Mouse (Mus musculus): ENCODE results near the gene Tmprss12.
"Not testable (repeated sequence)": the region's sequence is repeated elsewhere in the genome, so short reads cannot be mapped to it uniquely, and the experiment has no call there.

The Tmprss12 gene

DNA sequence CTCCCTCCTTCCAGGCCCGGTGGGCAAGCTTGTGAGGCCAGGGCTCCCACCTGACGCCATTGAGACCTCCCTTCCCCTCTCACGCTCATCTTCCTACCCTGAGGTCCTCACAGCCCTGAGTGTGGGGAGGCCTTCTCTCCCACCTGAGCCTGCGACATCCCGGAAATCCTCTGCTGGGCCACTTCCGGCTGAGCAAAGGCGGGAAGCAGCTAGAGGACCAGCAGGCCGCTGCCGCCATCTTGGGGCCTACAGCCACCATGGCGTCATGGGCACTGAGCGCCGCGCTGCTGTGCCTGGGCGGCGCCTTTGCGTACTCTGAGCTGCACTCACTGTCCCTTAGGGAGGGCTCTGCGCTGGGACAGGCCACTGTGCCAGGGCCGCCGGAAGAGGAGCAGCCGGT is at the start of gene Tmprss12:
Tmprss12 (plus strand) TSS at position 212 of the 400 bp plus-strand sequence.
- DNase-seq (ENCODE audit: low read depth, low spot score): no peak
- H3K36me3 ChIP-seq (ENCODE audit: control insufficient read depth, insufficient read depth, low read length, poor library complexity, severe bottlenecking): no peaks in the 10 kb centered on the region
- no peaks in the 10 kb centered on the region for H3K27me3 ChIP-seq (ENCODE audit: control insufficient read depth, insufficient read depth, low read length, poor library complexity, severe bottlenecking)

DNA sequence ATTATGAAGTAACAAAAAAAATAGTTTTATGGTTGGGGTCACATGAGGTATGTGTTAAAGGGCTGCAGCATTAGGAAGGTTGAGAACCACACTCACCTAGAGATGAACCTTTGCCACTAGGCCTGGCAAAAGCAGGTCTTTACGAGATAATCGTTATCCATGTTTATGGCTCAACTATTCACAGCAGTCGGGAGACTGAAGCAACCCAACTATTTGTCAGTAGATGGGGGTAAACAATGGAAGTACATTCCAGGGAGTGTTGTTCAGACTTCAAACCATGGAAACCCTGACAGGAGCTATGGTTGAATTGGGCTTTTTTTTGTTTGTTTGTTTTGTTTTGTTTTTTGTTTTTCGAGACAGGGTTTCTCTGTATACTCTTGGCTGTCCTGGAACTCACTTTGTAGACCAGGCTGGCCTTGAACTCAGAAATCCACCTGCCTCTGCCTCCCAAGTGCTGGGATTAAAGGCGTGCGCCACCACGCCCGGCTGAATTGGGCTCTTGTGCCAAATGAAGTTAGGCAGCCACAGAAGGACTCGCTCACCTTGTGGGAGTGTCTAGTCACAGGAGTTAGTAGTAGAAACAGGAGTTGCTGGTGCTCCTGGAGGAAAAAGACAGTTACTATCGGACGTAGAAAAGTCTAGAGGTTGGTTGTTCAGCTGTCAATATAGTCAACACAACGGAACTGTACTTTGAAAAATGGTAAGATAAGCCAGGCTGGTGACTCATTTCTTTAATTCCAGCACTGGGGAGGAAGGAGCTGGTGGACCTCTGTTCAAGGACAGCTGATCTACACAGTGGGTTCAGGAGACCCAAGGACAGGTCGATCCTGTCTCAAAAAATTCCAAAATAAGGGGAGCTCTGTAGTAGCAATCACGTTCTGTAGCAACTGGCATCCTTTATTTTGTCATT is 48.8 kb upstream of the Tmprss12 start:
- no peak for DNase-seq (ENCODE audit: low read depth, low spot score)
- no peaks in the 10 kb centered on the region for H3K27me3 ChIP-seq (ENCODE audit: control insufficient read depth, insufficient read depth, low read length, poor library complexity, severe bottlenecking)
- H3K36me3 ChIP-seq (ENCODE audit: control insufficient read depth, insufficient read depth, low read length, poor library complexity, severe bottlenecking): no peaks in the 10 kb centered on the region; the same call in none of the 2 replicates

DNA sequence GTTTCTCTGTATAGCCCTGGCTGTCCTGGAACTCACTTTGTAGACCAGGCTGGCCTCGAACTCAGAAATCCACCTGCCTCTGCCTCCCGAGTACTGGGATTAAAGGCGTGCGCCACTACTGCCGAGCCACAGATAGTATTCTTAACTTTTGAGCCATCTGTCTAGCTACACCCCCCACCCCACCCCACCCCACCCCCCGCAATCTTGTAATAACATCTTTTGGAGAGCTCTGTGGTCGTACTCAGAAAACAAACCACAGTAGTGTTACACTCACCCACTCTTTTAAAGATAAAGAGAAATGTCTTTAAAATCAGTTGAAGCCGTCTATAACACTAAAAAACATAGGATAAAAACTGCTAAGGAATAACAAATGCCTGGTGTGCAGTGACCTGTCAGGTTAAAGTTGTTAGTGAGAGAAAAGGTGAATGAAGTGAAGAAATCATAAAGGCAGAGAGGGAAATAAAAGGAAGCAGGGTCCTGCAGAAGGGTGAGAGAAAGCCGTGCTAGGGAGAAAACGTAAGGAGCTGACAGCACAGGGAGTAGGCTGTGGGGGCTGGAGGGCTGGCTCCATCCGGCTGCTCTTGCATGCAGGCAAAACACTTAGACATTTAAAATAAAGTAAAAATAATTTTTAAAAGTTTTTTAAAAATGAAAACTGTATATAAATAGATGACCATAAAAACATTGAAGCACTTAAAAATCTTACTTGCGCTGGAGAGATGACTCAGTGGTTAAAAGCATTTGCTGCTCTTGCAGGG is 45.2 kb upstream of the Tmprss12 start:
- Histone ChIP-seq H3K27me3 (ENCODE audit: control insufficient read depth, insufficient read depth, low read length, poor library complexity, severe bottlenecking) (no peaks in the 10 kb centered on the region), H3K36me3 (ENCODE audit: control insufficient read depth, insufficient read depth, low read length, poor library complexity, severe bottlenecking) (no peaks in the 10 kb centered on the region; the same call in none of the 2 replicates)
- no peak for DNase-seq (ENCODE audit: low read depth, low spot score)

DNA sequence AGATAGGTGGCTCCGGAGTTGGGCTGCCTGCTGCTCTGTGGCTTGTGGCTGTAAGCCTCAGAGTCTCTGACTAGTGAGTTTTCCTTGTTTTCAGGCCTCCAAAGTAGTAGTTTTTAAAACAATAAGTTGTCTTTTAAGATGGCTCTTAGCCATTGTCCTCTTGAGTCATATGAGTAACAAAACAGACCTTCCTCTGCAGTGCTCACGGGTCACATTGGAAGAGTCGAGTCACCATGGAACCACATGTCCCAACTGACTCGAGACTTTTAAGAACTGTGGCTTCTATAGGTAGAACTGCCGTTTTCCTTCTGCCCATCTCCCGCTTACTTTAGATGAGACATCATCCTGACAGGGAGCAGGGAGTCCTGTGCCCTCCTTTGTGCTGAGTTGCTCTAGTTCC is 43.7 kb upstream of the Tmprss12 start:
- Histone ChIP-seq H3K27me3 (ENCODE audit: control insufficient read depth, insufficient read depth, low read length, poor library complexity, severe bottlenecking) (no peaks in the 10 kb centered on the region), H3K36me3 (ENCODE audit: control insufficient read depth, insufficient read depth, low read length, poor library complexity, severe bottlenecking) (peaks cover 3% of the 10 kb centered on the region)
- DNase-seq (ENCODE audit: low read depth, low spot score): no peak

DNA sequence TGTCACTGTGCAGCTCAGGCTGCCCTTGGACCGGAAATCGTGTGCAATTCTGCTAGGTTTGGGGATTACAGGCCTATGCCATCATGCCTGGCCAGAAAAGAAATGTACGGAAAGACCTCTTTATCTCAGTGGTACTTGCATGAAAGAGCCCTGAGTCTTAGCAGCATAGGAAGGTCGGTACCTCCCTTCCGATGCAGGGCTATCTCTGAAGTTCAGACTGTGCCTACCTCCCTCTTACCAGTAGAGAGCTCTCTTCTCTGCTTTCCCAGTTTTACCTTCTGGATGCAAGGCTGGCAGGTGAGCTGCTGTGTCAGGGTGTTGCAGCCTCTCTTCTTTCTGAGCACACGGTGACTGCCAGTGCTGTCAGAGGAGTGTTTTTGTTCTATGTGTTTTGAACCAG is 38.9 kb upstream of the Tmprss12 start:
- Histone ChIP-seq H3K27me3 (ENCODE audit: control insufficient read depth, insufficient read depth, low read length, poor library complexity, severe bottlenecking) (no peaks in the 10 kb centered on the region), H3K36me3 (ENCODE audit: control insufficient read depth, insufficient read depth, low read length, poor library complexity, severe bottlenecking) (peaks cover 5% of the 10 kb centered on the region)
- no peak for DNase-seq (ENCODE audit: low read depth, low spot score)

DNA sequence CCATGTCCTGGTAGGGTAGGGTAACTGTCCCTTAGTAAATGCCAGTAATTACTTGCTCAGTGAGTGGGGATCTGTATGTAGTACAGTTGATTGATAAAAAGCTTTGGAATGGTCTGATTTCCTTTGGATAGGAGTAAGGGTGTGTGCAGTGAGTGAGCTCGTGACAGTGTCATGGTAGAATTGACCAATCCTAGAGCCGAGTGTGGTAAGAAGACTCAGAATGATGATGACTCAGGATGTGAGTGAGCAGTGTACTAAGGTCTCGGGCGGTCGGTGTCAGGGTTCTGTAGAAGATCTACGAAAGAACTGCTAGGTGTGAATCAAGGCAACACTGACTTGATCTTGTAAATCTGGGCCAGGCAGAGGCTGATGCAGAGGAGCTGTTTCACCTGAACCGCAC is 34.7 kb upstream of the Tmprss12 start:
- Histone ChIP-seq H3K36me3 (ENCODE audit: control insufficient read depth, insufficient read depth, low read length, poor library complexity, severe bottlenecking) (peaks cover 3% of the 10 kb centered on the region; the same call in 1 of the 2 replicates), H3K27me3 (ENCODE audit: control insufficient read depth, insufficient read depth, low read length, poor library complexity, severe bottlenecking) (no peaks in the 10 kb centered on the region)
- no peak for DNase-seq (ENCODE audit: low read depth, low spot score)

DNA sequence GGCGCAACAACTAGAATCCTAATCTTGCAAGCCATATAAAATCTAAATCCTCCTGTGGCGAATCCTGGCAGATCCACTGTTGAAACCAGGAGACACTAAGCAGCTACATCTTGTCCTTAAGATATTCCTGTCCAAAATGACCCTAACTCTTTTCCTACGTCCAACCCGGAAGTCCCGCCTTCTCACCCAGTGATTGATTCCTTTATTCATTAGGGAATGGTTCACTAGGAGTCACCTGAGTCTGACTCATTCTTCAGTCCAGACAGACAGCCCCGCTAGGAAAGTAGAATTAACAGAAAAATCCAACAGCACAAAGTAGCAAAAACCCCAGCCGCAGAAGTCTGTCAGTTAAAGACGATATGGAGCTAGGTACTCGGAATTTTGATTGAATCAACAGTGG is 33.3 kb upstream of the Tmprss12 start:
- H3K27me3 ChIP-seq (ENCODE audit: control insufficient read depth, insufficient read depth, low read length, poor library complexity, severe bottlenecking): no peaks in the 10 kb centered on the region
- DNase-seq (ENCODE audit: low read depth, low spot score): no peak
- peaks cover 4% of the 10 kb centered on the region; the same call in 1 of the 2 replicates for H3K36me3 ChIP-seq (ENCODE audit: control insufficient read depth, insufficient read depth, low read length, poor library complexity, severe bottlenecking)

DNA sequence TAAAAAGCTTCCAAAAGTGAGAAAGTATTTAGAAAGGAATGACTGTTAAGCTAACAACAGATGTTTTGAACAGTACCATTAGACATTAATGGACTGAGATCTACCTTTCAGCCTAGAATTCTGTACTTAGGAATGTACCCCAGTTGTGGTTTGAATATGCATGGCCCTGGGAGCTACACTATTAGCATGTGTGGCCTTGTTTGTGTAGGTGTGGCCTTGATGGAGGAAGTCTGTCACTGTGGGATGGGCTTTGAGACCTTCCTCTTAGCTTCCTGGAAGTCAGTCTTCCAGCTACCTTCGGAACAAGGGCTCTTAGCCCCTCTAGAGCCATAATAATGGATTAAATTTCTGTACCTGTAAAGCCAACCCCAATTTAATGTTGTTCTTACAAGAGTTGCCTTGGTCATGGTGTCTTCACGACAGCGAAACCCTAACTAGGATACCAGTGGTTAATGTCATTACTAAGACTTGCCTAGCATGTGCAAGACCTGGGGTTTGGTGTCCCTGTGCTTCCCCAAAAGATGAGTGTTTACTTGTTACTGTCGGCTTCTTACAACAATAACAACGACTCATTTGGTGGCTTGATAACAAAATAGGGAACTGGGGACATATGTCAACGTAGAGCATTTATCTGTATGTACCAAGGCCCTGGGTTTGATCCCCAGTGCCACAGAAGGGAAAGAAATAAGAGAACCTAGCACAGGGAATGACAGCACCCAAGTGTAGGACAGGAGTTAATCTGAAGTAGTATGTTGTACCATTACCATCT is 31.8 kb upstream of the Tmprss12 start:
- peaks cover 4% of the 10 kb centered on the region; the same call in 1 of the 2 replicates for H3K36me3 ChIP-seq (ENCODE audit: control insufficient read depth, insufficient read depth, low read length, poor library complexity, severe bottlenecking)
- no peaks in the 10 kb centered on the region for H3K27me3 ChIP-seq (ENCODE audit: control insufficient read depth, insufficient read depth, low read length, poor library complexity, severe bottlenecking)
- DNase-seq (ENCODE audit: low read depth, low spot score): no peak

DNA sequence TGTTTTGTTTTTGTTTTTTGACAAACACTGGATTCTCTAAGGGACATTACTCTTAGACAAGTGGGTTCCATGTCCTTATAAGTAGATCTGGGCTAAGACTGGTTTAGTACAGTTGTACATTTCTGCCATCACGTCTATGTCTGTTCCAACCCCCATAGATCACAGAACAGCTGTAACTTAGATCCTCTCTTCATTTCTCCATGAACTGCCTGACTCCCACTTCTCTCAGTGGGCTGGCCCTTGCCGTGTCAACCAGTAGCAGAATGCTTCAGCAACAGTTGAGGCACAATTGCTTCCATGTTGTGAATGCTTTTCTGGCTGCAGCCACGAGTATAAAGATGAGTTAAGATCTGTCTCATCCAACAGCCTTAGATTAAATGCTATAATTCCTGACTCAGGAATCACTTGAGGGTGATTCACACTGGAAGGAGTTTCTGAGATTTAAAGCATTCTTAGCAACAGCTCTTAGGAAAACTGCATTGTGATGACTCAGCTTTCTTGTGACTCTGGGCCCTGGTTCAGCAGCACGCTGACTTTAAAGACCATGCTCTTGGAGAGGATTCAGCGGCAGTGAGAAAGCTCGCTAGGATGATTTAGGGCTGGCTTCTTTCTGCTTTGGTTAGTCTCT is 29.4 kb upstream of the Tmprss12 start:
- Histone ChIP-seq H3K27me3 (ENCODE audit: control insufficient read depth, insufficient read depth, low read length, poor library complexity, severe bottlenecking) (no peaks in the 10 kb centered on the region), H3K36me3 (ENCODE audit: control insufficient read depth, insufficient read depth, low read length, poor library complexity, severe bottlenecking) (peaks cover 7% of the 10 kb centered on the region)
- no peak for DNase-seq (ENCODE audit: low read depth, low spot score)

DNA sequence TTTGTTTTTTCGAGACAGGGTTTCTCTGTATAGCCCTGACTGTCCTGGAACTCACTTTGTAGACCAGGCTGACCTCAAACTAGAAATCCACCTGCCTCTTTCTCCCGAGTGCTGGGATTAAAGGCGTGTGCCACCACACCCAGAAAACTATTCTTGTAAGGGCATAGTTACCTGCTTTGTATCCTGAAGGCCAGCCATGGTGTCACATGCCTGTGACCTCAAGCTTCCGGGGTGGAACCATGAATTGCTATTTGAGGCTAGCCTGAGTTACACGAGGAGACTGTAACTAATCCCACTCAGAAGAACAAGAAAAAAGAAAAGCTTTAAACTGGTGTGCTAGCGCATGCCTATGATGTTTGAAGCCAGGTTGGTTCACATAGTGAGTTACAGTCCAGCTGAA is 24.3 kb upstream of the Tmprss12 start:
- Histone ChIP-seq H3K27me3 (ENCODE audit: control insufficient read depth, insufficient read depth, low read length, poor library complexity, severe bottlenecking) (no peaks in the 10 kb centered on the region), H3K36me3 (ENCODE audit: control insufficient read depth, insufficient read depth, low read length, poor library complexity, severe bottlenecking) (peaks cover 12% of the 10 kb centered on the region)
- no peak for DNase-seq (ENCODE audit: low read depth, low spot score)

DNA sequence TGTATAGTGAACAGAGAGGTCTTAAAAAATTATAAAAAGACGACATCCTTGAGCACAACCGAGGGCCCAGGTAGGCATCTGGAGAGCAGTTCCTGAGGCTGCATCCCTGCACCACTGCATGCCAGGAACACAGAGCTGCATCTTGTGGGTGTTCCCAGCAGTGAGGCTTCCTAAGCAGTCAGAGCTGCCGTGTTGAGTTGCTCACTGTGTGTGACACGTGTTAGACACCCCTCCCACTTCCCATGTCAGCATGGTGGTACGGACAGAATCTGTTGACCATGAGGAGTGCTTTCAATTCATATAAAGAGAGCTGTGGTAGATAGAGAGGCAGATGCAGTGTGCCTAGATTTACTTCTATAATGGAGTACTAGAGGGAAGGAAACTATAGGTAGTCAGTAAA is 23.3 kb upstream of the Tmprss12 start:
- DNase-seq (ENCODE audit: low read depth, low spot score): no peak
- peaks cover 13% of the 10 kb centered on the region for H3K36me3 ChIP-seq (ENCODE audit: control insufficient read depth, insufficient read depth, low read length, poor library complexity, severe bottlenecking)
- H3K27me3 ChIP-seq (ENCODE audit: control insufficient read depth, insufficient read depth, low read length, poor library complexity, severe bottlenecking): no peaks in the 10 kb centered on the region

DNA sequence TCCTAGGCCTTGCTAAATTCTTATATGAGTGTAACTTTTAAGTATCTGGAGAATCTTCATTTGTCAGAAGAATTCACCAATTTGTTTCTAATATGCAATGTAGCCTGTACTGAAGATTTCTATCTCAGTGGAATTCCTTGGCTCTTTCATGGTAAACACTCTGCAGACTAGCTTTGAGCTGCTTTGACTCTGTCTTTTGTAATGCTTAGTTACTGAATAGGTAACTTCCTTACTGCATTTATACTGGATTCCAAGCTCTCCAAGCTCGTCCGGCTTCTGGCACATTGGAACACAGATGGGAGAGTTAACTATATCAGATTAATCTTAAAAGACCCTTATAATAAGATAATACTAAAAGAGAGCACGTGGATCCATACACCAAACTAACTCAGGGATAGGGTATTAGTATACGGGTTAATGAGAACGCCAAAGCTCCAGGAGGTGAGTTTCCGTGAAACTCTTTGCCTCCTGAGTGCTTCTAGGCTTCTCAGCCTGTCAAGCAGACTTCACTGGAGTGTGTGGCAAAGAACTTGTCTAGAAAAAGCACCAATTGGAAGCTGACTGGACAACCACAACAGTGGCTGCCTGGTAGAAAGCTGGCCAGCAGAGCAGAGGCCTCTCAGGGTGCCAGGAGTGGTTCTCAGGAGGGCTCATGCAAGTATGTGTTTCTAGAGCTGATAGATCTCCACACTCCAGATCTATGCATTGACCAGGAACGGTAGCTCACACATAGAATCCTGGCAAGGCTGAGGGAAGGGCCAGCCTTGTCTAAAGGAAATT is 21.8 kb upstream of the Tmprss12 start:
- Histone ChIP-seq H3K36me3 (ENCODE audit: control insufficient read depth, insufficient read depth, low read length, poor library complexity, severe bottlenecking) (peaks cover 13% of the 10 kb centered on the region), H3K27me3 (ENCODE audit: control insufficient read depth, insufficient read depth, low read length, poor library complexity, severe bottlenecking) (no peaks in the 10 kb centered on the region)
- DNase-seq (ENCODE audit: low read depth, low spot score): no peak

DNA sequence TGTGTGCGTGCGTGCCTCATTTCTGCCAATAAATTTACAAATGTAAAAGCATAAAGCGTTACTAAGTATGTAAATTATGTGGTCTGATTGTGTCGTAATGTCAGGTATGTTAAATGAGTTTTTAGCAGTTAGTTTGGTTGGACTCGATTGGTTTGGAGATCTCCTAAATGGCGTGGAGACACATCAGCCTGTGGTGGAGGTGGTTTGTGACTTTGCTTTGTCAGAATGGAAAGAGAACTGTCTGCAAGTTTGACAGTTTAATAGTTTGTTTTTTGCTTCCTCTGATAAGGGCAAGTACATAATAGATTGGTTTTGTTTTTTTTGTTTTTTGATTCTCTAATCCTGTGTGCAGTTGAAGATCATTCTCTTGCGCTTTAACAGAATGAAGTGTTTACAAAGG is 20.3 kb upstream of the Tmprss12 start:
- not testable (repeated sequence) for H3K27me3 ChIP-seq (ENCODE audit: control insufficient read depth, insufficient read depth, low read length, poor library complexity, severe bottlenecking); H3K36me3 ChIP-seq (ENCODE audit: control insufficient read depth, insufficient read depth, low read length, poor library complexity, severe bottlenecking); DNase-seq (ENCODE audit: low read depth, low spot score)
